Mouse (Mus musculus) cerebellum, adult 18-20 months (tissue): ENCODE measurements around the gene Recql.
A peak's percentile ranks its signal among the peaks of the same experiment; 100 is the strongest.
"Not testable (repeated sequence)": the region's sequence is repeated elsewhere in the genome, so short reads cannot be mapped to it uniquely, and the experiment has no call there.

ENCODE experiments used
- DNase-seq, 2 experiments: peaks; one replicate each; pipeline ENCODE4 v3.0.0; 2021

Gene Recql

DNA sequence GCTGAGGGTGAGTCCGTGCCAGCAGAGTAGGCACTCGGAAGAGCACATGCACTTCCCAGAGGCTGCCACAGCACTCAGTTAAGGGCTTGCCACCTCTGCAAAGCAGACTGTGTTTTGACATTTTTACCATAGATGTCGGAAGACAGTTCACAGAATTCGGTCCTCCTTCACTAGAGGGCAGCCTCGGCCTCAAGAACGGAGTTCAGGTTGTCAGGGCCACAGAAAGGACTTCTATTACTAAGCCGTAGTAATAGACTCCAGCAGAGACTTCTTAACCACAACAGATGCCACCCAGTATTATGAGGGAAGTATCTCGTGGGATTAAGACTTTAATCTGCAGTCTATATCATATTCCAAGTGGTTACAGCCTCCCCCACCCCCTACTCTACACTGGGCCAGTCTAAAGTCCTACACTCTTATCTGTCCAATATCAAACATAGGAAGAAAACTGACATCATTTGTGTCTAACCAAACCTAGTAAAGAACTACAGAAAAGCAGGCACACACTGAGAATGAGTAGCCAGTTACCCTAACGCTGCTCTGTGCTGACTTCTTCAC, 23.8 kb downstream of the Recql start:
- DNase-seq = no peak

- no peak for DNase-seq
These were observed 24.9 kb downstream of the Recql start for GRCm38 (mm10) chr6:142362036-142362435.

GRCm38 (mm10) chr6:142357106-142357505, 29.8 kb downstream of the Recql start:
- no peak for DNase-seq

GRCm38 (mm10) chr6:142352099-142352498, 34.8 kb downstream of the Recql start:
- DNase-seq = not testable (repeated sequence)

GRCm38 (mm10) chr6:142347431-142348385, 39.2 kb downstream of the Recql start:
- DNase-seq = no peak

DNA sequence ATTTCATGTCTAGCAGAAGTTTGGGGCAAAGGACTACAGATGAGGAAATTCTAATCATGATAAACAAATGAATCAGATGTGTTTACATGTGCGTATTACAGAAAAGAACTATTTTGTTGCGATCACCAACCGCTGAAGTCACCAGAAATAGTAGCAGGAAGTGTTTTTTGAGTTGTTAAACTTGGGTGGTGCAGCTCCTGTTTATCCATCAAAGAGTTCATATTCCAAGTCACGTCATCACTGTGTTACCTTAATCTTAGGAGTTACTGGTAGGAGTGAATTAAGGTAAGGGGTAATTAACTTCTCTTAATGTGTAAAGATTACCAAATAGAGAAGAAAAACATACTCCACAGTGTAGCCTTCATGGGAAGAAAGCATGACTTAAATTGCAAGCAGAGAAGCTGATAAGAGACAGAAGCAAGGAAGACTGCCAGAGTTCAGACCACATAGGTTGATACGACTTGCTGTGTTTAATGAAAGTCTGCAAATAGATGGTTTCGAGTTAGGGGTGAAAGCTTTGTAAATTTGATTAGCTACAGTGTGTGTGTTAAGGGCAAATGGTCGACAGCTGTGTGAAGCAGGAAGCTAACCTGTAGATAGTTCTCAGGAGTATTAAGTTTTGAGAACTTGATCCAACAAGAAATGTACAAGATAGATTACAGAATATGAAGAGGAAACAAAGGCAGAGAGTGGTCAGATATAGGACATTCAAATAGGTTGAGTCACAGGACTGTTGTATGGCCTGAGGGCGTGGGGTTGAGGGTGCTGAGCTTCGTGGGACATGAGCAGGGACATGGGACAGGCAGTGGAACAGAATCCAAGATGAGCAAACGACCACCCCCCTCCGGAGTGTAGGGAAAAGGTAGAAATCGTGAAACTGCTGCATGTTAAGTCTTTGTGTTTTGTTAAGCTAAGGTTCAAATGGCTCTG, 40.4 kb downstream of the Recql start:
- DNase-seq = no peak

GRCm38 (mm10) chr6:142345440-142346038, 41.3 kb downstream of the Recql start, which contains the start of gene Pyroxd1:
TSS of gene Pyroxd1 (plus strand) at chr6:142345654.
- peak; percentile 78 to 86 for DNase-seq

DNA sequence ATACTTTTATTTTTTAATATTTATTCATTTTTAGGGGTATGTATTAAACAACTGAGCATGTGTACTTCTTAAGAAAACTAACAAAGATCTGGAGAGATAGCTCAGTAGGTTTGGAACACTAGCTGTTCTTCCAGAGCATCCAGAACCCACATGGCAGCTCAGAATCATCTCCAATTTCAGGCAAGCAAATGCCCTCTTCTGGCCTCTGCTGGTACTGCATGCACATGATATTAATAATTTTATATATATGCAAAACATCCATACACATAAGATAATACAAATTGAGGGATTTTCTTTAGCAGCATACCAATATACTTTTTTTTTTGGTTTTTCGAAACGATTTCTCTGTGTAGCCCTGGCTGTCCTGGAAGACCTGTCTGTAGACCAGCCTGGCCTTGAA, 43.3 kb downstream of the Recql start:
- DNase-seq = peak; percentile 20 to 37

DNA sequence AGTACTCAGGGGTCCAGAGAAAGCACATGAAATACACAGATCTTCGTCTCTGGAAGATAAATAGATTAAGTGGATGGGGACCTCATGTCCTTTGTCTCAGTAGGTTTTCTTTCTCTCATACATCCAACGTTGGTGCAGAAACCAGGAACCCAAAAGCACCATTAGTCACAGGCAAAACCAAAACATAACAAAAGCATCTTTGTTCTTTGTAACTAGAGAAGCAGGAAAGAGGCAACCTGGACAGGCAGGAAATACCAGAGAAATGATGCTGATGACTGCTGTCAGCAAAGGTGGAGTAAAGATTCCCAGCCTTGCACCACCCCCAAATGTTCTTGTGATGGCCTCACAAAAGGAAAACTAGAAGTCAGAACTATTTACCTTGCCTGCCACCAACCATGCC, 47.3 kb downstream of the Recql start:
- no peak for DNase-seq

DNA sequence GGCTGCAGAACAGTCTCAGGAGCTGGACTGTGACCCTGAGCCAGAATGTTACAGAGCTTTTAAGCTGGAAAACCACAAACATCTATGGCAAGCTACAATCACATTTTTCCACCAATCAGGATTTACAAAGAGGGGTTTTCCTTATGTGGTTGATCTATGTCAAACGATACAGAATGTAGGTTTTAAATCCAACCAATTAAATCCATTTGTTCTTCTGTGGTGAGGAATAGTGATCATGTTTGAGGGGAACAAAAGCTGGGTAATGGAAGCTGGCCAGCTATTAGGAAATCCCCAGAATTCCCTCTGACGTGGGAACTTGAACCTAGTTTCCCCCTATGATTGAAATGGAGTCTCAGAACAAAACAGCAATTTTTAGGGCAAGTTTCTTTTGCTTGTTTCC, 47.9 kb downstream of the Recql start:
- no peak for DNase-seq

DNA sequence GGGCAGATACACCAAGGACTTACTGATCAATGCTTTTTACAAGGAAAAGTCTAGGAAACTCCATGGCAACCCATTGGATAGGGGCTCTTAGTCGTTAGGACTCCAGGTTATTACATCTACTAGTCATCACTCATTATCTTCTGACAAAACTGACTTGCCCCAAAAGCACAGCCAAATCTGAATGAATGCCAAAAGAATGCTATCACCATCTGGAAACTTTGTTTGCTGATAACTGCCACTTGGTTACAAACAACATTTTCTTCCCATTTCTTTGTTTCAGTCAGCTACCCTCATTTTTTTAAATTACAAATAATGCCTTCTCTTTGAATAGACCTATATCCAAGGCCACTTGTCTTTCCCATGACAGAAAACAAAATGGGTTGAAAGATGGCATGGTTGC, 57.7 kb downstream of the Recql start:
- no peak for DNase-seq

DNA sequence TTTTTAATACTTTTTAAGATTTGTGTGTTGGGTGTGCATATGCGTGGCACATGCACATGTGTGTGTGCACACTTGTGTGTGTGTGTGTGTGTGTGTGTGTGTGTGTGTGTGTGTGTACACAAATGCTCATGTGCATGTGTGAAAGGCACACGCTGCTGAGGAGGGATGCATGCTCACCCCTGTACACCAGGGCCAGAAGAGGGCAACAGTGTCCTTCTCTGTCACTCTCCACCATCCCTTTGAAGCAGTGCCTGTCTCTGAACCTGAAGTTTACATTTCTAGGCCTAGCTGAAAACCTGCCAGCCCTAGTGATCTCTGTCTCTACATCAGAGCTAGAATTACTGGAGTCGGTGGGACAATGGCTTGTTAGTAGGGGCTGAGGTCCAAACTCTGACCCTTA, 60.3 kb downstream of the Recql start:
- DNase-seq = no peak

GRCm38 (mm10) chr6:142322881-142323280, 64.0 kb downstream of the Recql start, which contains the start of gene Slco1a5:
TSS of gene Slco1a5 (minus strand) at chr6:142322981.
- no peak for DNase-seq

GRCm38 (mm10) chr6:142317106-142317505, 69.8 kb downstream of the Recql start:
- no peak for DNase-seq

DNA sequence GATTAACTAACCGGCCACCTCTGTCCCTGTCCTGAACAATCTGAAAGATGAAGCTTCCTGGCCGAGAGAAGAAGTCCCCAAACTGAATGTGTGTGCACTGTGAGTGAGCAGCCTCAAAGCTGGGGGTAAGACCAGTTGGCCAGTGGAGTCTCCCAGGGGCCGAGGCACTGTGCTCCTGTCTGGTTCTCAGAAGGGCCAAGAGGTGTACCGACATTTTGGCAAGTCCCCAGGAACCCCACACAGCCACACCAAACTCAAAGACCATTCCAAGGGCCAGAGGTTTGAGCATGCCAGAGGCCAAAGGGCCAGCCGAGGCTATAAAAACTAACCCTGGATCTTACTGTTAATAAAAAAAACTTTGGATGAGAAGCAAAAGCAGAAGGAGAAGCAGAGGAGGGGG, 72.6 kb downstream of the Recql start:
- no peak for DNase-seq

DNA sequence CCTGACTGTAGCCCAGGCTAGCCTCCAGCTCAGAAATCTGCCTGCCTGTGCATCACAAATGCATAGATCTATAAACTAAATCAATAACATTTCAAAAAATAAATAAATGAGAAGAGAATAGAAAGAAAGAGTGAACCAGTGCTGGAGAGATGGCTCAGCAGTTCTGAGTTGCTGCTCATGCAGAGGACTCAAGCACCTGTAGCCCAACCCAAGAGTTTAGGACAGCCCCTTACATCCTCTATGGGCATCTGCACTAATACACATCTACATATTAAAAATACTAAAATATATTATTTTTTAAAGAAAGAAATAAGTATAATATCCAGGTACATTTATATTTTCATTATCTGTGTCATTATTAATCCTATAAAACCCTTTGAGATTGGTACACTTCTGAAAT, 81.8 kb downstream of the Recql start:
- no peak for DNase-seq
